Mouse (Mus musculus) hindbrain, embryonic 16.5 days (tissue): Measurements from ENCODE around the gene 1110017D15Rik. TPM values are rescaled to one million over a fixed set of nuclear protein-coding genes. Genes with fewer than 3 reads are reported as not detected.

Experiments
- ATAC-seq: fragments of 200-750 bp; cut with Nextera tagmentation; 2 replicates; pipeline ENCODE4 v1.8.0; 2017; ENCODE audit warnings: moderate TSS enrichment, moderate library complexity
- H3K27ac ChIP-seq: fragments of 300-500 bp; sonication (generic); 2 replicates; pipeline ENCODE4 v1.5.1; 2014; ENCODE audit warnings: low read depth, mild to moderate bottlenecking, control low read depth, low read length, moderate library complexity
- H3K27me3 ChIP-seq: fragments of 300-500 bp; sonication (generic); replicated peaks from 2 replicates; pipeline ENCODE4 v1.6.1; 2014; ENCODE audit warnings: low read length; ENCODE audit not compliant: control insufficient read depth, insufficient read depth
- H3K36me3 ChIP-seq: fragments of 300-500 bp; sonication (generic); 2 replicates; pipeline ENCODE4 v1.6.1; 2014; ENCODE audit warnings: mild to moderate bottlenecking, low read length, moderate library complexity, mixed read lengths; ENCODE audit not compliant: control insufficient read depth, insufficient read depth
- H3K4me1 ChIP-seq: fragments of 300-500 bp; sonication (generic); 2 replicates; pipeline ENCODE4 v1.6.1; 2014; ENCODE audit warnings: low read depth, low read length; ENCODE audit not compliant: control insufficient read depth, insufficient read depth
- H3K4me2 ChIP-seq: fragments of 300-500 bp; sonication (generic); 2 replicates; pipeline ENCODE4 v1.6.1; 2014; ENCODE audit warnings: mild to moderate bottlenecking, low read length, control low read depth, moderate library complexity
- H3K4me3 ChIP-seq: fragments of 300-500 bp; sonication (generic); 2 replicates; pipeline ENCODE4 v1.5.1; 2014; ENCODE audit warnings: mild to moderate bottlenecking, low read length, control low read depth, moderate library complexity
- H3K9ac ChIP-seq: fragments of 300-500 bp; sonication (generic); 2 replicates; pipeline ENCODE4 v1.6.1; 2014; ENCODE audit warnings: low read depth, mild to moderate bottlenecking, control low read depth, low read length, moderate library complexity
- H3K9me3 ChIP-seq: fragments of 300-500 bp; sonication (generic); 2 replicates; pipeline ENCODE4 v1.6.1; 2014; ENCODE audit warnings: mild to moderate bottlenecking, low read length, moderate library complexity; ENCODE audit not compliant: control insufficient read depth
- WGBS: fragments of 180-500 bp; shearing (Covaris S2); extraction: QIAGEN DNeasy Blood & Tissue Kit; methylation state at CpG from one replicate; pipeline ENCODE4 v1.1.7; 2014; 5-methylcytosine and 5-hydroxymethylcytosine counted together
- polyA plus RNA-seq: library from polyadenylated mRNA; unstranded; fragments of >200 nt; fragmentation: Nextera tagmentation; extraction: Ambion mirVana; gene quantifications from 2 replicates; pipeline ENCODE4 v1.2.1, GENCODE M21; 2015

1110017D15Rik gene
- polyA plus RNA-seq, result 17.9 and 21.7 TPM in 2 replicates

DNA sequence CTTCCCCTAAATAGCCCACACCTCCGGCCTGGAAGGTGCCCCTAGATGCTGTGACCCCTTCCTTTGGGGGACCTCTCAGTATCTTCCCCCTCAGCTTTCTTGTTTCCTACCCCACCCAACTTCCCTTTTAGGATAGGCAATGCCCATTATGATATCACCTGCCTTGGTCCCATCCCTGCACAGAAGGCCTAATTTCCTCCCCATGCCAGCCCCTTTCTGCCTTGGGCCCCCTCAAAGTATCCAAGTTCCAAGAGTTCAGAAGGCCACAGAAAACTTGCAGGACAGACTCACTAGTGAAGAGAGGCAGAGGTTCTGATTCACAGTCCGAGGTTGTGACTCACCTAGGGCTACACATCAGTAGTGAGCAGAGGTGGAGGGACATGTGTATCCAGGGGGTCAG, at the start of gene 1110017D15Rik:
Gene 1110017D15Rik (minus strand): TSS at position 101 of the 400 bp plus-strand sequence.
- Histone ChIP-seq H3K27ac (no peak within 1 kb of the TSS), H3K9me3 (no peaks in the 10 kb centered on the region), H3K4me3 (no peak within 1 kb of the TSS), H3K27me3 (no peaks in the 10 kb centered on the region), H3K4me1 (peaks cover 8% of the 10 kb centered on the region), H3K4me2 (no peak within 1 kb of the TSS), H3K9ac (no peak within 1 kb of the TSS), H3K36me3 (peaks cover 10% of the 10 kb centered on the region)
- 89% methylated on average over 2 of the region's 2 CpGs for WGBS
- no peak for ATAC-seq

DNA sequence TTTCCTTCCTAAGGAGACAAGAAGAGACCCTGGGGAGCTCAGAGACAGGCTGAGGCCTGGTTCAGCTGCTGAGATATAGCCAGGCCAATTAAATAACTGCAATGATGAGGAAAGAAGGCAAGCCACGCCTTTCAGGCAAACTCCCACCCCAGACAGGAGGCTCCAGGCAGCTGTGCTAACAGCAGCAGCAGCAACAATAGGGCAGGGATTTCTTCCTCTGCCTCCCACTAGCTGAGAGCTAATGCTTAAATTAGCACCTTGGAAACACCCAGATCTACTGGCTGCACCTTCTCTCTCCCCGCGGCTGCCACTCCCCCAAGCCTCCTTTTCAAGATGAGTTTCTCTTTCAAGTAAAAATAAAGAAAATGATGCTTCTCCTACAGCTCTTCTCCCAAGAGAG, 49.0 kb upstream of the 1110017D15Rik start:
- no peak for ATAC-seq
- Histone ChIP-seq H3K27me3 (no peaks in the 10 kb centered on the region), H3K4me2 (0 out of 2 replicates have a peak overlapping the region, but pooled peaks have one; percentile 14), H3K36me3 (no peaks in the 10 kb centered on the region), H3K4me1 (peaks cover 22% of the 10 kb centered on the region), H3K9ac (no peak overlapping the region), H3K27ac (no peak overlapping the region), H3K4me3 (no peak overlapping the region), H3K9me3 (no peaks in the 10 kb centered on the region)
- 12% methylated on average over 3 of the region's 3 CpGs for WGBS

DNA sequence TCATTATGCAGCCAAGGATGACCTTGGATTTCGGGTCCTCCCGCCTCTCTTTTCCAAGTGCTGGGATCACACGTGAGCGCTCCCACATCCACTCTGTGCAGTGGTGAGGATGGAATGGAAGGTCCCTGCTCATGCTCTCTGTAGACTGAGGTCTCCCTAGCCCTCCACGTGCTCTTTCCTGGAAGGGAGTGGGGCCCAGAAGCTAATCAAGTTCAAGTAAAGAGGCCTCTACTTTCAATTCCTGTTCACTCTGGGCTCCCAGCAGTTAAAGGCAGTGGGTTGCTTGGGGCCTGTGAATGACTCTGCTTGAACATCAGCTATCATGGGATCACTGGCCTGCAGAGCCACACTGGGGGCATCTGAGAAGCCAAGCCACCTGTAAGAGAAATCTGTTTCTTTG, 46.2 kb upstream of the 1110017D15Rik start:
- Histone ChIP-seq H3K4me1 (peaks cover 22% of the 10 kb centered on the region), H3K9ac (no peak overlapping the region), H3K4me2 (no peak overlapping the region), H3K9me3 (no peaks in the 10 kb centered on the region), H3K27me3 (no peaks in the 10 kb centered on the region), H3K27ac (no peak overlapping the region), H3K4me3 (no peak overlapping the region), H3K36me3 (no peaks in the 10 kb centered on the region)
- no peak for ATAC-seq
- WGBS, result 96% methylated on average over 5 of the region's 5 CpGs

DNA sequence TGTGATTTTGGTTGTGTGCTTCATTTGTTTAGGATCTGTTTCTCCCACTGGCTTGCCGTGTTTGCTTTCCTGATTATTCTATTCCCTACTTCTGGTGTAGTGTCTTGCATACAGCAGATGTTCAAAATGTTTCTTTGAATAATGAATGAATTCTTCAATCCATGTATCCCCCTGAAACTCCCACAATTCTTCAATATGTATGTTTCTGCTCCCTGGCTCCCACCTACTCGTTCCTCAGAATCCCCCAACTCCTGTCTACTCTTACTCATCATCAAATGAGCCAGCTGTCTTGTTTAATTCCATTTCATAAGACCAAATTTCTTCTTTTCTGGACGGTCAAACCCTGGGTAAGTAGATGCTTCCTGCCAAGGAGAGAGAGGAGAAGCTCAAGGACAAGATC, 40.0 kb upstream of the 1110017D15Rik start:
- ATAC-seq, result no peak
- H3K9me3 ChIP-seq, result no peaks in the 10 kb centered on the region
- WGBS, result 67% methylated on average over 3 of the region's 3 CpGs
- no peak overlapping the region for H3K27ac ChIP-seq
- H3K9ac ChIP-seq, result no peak overlapping the region
- H3K27me3 ChIP-seq, result no peaks in the 10 kb centered on the region
- H3K4me1 ChIP-seq, result peaks cover 14% of the 10 kb centered on the region
- H3K4me3 ChIP-seq, result no peak overlapping the region
- H3K4me2 ChIP-seq, result no peak overlapping the region
- H3K36me3 ChIP-seq, result no peaks in the 10 kb centered on the region

DNA sequence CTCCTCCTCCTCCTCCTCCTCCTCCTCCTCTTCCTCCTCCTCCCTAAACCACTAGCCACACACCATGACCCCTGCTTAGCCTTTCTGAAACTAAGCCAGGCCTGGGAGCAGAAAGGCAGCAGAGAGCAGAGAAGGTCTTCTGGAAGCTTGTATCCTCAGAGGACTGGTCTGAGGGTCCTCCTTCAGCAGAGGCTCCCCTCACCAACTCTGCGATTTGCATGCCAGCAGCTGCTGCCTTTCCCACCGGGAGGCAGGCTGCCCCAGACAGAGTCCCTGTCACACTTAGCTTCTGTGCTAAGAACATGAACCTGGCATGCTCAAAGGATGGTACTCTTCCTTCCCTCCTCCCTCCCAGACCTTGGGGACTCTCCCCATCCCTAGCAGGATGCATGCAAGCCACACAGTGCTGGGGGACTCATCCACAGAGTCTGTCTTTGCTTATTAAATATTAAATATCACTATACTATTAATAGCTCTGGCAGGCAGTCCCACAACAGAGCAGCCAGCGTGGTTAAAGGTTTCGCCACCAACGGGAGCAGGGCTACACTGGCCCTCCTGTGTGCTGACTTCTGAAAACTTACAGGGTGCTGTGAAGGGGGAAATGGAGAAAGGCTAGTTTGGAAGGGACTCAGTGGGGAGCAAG, 39.3 kb upstream of the 1110017D15Rik start:
- no peak overlapping the region for H3K9ac ChIP-seq

DNA sequence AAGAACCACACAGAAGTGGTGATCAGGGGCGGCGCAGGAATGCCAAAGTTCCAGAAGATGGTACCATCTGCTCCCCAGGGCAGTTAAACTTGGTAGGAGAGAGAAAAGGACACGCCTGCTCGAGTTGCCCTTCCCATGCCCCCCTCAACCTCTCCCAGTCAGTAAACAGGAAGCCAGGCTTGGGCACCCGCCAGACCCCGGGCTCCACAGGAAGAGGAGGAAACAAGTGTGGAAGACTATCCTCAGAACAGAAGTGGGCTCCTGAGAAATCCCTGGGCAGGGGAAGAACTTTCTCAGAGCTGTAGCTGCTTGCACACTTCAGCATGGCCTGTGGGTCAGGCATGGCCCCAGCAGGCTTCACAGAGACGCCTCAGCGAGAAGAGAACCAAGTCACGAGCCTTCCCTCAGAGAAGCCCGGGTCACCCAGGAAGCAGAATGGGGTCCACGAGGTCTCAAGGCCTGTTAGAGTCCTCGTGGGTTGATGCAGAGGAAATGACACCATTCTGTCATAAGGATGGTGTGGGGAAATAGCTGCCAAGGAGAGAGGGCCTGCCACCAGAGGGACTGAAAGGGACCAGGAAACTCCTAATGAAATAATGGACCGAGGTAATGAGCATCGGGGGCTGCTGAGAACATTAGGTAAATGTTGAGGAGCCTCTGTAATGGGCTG, 38.0 kb upstream of the 1110017D15Rik start:
- Histone ChIP-seq H3K9ac (no peak overlapping the region), H3K4me1 (peaks cover 14% of the 10 kb centered on the region), H3K4me2 (no peak overlapping the region), H3K4me3 (no peak overlapping the region), H3K9me3 (no peaks in the 10 kb centered on the region), H3K36me3 (no peaks in the 10 kb centered on the region), H3K27me3 (no peaks in the 10 kb centered on the region), H3K27ac (no peak overlapping the region)
- no peak for ATAC-seq
- WGBS, result 67% methylated on average over 14 of the region's 14 CpGs

More for the DNA sequence above, 39.3 kb upstream of the 1110017D15Rik start:
- peaks cover 14% of the 10 kb centered on the region for H3K4me1 ChIP-seq
- no peaks in the 10 kb centered on the region for H3K27me3 ChIP-seq
- no peaks in the 10 kb centered on the region for H3K9me3 ChIP-seq
- no peak overlapping the region for H3K4me3 ChIP-seq
- no peaks in the 10 kb centered on the region for H3K36me3 ChIP-seq
- no peak for ATAC-seq
- H3K27ac ChIP-seq, result no peak overlapping the region
- 39% methylated on average over 5 of the region's 5 CpGs for WGBS
- no peak overlapping the region for H3K4me2 ChIP-seq

DNA sequence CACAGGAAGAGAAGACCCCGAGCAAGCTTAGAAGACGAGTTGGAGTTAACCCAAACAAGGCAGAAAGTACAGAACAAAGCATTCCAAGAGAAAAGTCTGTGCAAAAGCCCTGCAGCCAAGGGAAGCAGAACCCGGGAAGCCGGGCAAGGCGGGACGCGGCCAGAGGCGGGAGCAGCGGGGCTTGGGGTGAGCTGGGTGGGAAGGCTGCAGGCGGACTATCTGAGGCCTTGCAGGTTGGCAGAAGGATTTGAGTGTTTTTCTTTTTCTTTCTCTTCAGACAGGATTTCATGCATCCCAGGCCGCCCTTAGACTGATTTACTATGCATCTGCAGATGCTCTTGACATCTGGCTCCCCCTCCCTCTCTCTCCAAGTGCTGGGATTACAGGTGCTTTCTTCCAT, 36.0 kb upstream of the 1110017D15Rik start:
- 73% methylated on average over 11 of the region's 11 CpGs for WGBS
- no peaks in the 10 kb centered on the region for H3K36me3 ChIP-seq
- H3K4me3 ChIP-seq, result no peak overlapping the region
- H3K27ac ChIP-seq, result no peak overlapping the region
- H3K9ac ChIP-seq, result no peak overlapping the region
- H3K27me3 ChIP-seq, result no peaks in the 10 kb centered on the region
- peaks cover 14% of the 10 kb centered on the region for H3K4me1 ChIP-seq
- no peak overlapping the region for H3K4me2 ChIP-seq
- ATAC-seq, result no peak
- no peaks in the 10 kb centered on the region for H3K9me3 ChIP-seq

DNA sequence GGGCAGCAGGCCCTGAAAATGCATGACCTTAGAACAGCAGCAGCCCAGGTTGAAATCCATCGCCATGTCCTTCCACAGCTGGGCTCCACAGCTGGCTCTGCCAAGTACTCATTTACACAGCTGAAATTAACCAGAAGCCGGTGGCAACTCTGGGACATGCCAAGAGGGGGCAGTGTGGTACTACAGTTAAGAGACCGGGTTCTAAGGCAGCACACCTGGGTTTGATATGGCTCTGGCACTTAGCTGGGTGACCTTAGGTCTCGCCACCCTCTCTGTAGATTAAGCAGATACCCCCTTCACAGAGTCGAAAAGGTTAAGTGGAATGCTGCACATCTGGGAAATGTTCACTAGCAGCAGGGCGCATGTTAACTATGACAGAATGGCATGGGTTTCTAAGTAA, 35.4 kb upstream of the 1110017D15Rik start:
- Histone ChIP-seq H3K27ac (no peak overlapping the region), H3K4me3 (no peak overlapping the region), H3K9me3 (no peaks in the 10 kb centered on the region), H3K4me1 (peaks cover 14% of the 10 kb centered on the region), H3K4me2 (no peak overlapping the region), H3K9ac (no peak overlapping the region), H3K36me3 (no peaks in the 10 kb centered on the region), H3K27me3 (no peaks in the 10 kb centered on the region)
- ATAC-seq, result peak; percentile 28
- 49% methylated on average over 6 of the region's 6 CpGs for WGBS

DNA sequence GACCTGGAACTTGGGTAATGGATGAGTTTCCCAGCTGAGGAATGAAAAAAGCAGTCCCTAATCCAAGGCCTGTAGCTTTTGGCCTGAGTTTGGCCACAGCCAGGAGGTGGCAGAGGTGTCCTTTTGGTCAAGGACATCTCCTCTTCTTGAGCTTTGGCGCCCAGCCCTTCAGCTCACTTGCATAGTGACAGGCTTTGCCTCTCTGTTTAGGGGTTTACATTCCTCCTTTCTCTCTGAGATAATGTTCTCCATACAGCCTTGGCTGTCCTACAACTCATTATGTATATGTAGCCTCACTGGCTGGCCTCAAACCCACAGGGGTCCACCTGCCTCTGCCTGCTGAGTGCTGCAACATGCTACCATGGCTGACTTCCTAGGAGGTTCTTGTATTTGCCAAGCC, 30.0 kb upstream of the 1110017D15Rik start:
- no peak overlapping the region for H3K4me3 ChIP-seq
- ATAC-seq, result no peak
- WGBS, result 79% methylated on average over 1 of the region's 1 CpGs
- no peak overlapping the region for H3K27ac ChIP-seq
- no peaks in the 10 kb centered on the region for H3K9me3 ChIP-seq
- peaks cover 20% of the 10 kb centered on the region for H3K4me1 ChIP-seq
- H3K36me3 ChIP-seq, result no peaks in the 10 kb centered on the region
- H3K4me2 ChIP-seq, result no peak overlapping the region
- no peak overlapping the region for H3K9ac ChIP-seq
- no peaks in the 10 kb centered on the region for H3K27me3 ChIP-seq
